Mouse (Mus musculus) neutrophil, adult 5-6 weeks (primary cell): ENCODE results near the gene Dusp12. TPM values are rescaled to one million over a fixed set of nuclear protein-coding genes. Genes with fewer than 3 reads are reported as not detected.

Experiments used
- ATAC-seq: fragments of 151-379, 151-347 bp; 2 replicates; pipeline ENCODE4 v1.8.0; 2017; ENCODE audit warnings: mild to moderate bottlenecking, moderate TSS enrichment; ENCODE audit not compliant: insufficient number of reproducible peaks, poor library complexity, low FRiP score, severe bottlenecking; ENCODE audit errors: extremely low read depth
- total RNA-seq: library from RNA; stranded (forward); fragments of 200-1000 nt; gene quantifications from 2 replicates; pipeline ENCODE4 v1.2.3, GENCODE M21; 2017

The Dusp12 gene
- total RNA-seq, 1 experiment from 2014 or later, result 8.8 TPM

DNA sequence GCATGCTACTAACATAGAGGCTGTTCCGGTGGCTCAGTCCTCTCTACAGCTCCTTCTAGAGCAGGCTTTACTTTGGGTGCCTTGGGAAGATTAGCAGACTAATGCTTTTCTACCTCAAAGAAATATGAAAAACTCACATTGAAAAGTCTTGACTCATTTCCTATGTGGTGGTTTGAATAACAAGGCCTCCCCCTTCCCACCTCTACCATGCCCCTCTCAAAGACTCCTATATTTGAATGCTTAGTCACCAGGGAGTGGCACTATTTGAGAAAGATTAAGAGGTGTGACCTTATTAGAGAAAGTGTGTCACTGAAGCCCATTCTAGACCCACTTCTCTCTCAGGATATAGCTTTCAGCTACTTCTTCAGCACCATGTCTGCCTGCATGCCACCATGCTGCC lies 55.6 kb downstream of the Dusp12 start:
- ATAC-seq, result no peak

DNA sequence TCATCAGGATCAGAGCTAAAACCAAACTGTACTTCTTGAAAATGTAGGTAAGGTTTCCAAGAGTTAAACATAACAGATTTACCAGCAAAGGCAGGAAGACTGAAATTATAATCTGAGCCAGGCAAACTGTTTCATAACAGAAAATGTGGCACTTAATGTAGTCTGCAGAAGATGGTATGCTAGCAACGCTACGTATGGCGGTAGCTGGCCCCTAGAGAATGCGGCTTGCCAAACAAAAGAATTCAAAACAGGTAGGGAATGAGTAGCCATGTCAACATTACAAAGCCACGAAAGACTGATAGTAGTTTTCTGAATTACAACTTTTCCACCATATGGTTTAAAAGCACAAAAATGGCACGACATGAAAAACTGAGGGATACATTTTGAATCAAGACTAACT lies 56.0 kb downstream of the Dusp12 start:
- ATAC-seq, result no peak

Other genes with a start within 250 kb of the Dusp12 start
- gene Olfml2b, start 241.0 kb downstream of the Dusp12 start, total RNA-seq, result 1.5 and 2.1 TPM in 2 replicates
- 46.3 and 47.7 TPM in 2 replicates for gene Atf6, start 17.8 kb downstream of the Dusp12 start, total RNA-seq
- 0.58 TPM in 1 of 2 replicates, not detected in the other for gene Gm26620, start 475 bp downstream of the Dusp12 start, total RNA-seq
- 0.98 and 1.4 TPM in 2 replicates for gene Fcrlb, start 27.4 kb upstream of the Dusp12 start, total RNA-seq
- gene Fcrla, start 42.0 kb upstream of the Dusp12 start, total RNA-seq, result 255 and 258 TPM in 2 replicates
- gene Fcgr2b, start 91.0 kb upstream of the Dusp12 start, total RNA-seq, result 136 and 145 TPM in 2 replicates
- gene Fcgr4, start 133.4 kb upstream of the Dusp12 start, total RNA-seq, result 134 TPM in 2 replicates
- 682 and 697 TPM in 2 replicates for gene Fcgr3, start 179.4 kb upstream of the Dusp12 start, total RNA-seq
- gene Cfap126, start 228.4 kb upstream of the Dusp12 start, total RNA-seq, result not detected in 2 replicates